Mouse (Mus musculus) inflammation-experienced regulatory T-cells (primary cell): ENCODE results near the gene Cmtm5. TPM values are rescaled to one million over a fixed set of nuclear protein-coding genes. Genes with fewer than 3 reads are reported as not detected.

Source experiments
- polyA plus RNA-seq, 2 experiments: library from polyadenylated mRNA; unstranded; fragments of 100-300 nt; shearing (Covaris generic); gene quantifications; one replicate each; pipeline ENCODE4 v1.2.1; 2017

Gene Cmtm5
- 10 to 100 TPM in 1 of 2 experiments, under 1 TPM in 1; 0.39 to 10.2 TPM for polyA plus RNA-seq

GRCm38 (mm10) chr14:54935904-54936830 is at the start of gene Cmtm5:
TSS of gene Cmtm5 (plus strand) at chr14:54936261.

GRCm38 (mm10) chr14:54892200-54892599 is 43.9 kb upstream of the Cmtm5 start, which contains the start of gene Pabpn1:
TSS of gene Pabpn1 (plus strand) at chr14:54892500.

GRCm38 (mm10) chr14:54912886-54913285 is 23.2 kb upstream of the Cmtm5 start, which contains the start of gene Slc22a17:
TSS of gene Slc22a17 (minus strand) at chr14:54913132.

GRCm38 (mm10) chr14:54925349-54926342 is 10.4 kb upstream of the Cmtm5 start, which contains the start of gene Efs:
TSS of gene Efs (minus strand) at chr14:54926126.

GRCm38 (mm10) chr14:54932645-54933150 is 3.4 kb upstream of the Cmtm5 start, which contains the start of gene Il25:
TSS of gene Il25 (plus strand) at chr14:54932695.

GRCm38 (mm10) chr14:54966320-54966977 is 30.4 kb downstream of the Cmtm5 start, which contains the start of gene Myh6:
TSS of gene Myh6 (minus strand) at chr14:54966927.

GRCm38 (mm10) chr14:54976633-54977032 is 40.6 kb downstream of the Cmtm5 start, which contains the start of gene Gm17428:
TSS of gene Gm17428 (plus strand) at chr14:54976933.

Other genes with a start within 250 kb of the Cmtm5 start
- gene Acin1, start 249.3 kb upstream of the Cmtm5 start, polyA plus RNA-seq, result 10 to 100 TPM; 70.4 to 93.8 TPM
- gene Gm29776, start 237.4 kb upstream of the Cmtm5 start, polyA plus RNA-seq, result 1 to 10 TPM in 1 of 2 experiments, under 1 TPM in 1; 0.06 to 2.6 TPM
- gene Cebpe, start 224.1 kb upstream of the Cmtm5 start, polyA plus RNA-seq, result not detected
- gene Slc7a8, start 154.3 kb upstream of the Cmtm5 start, polyA plus RNA-seq, result under 1 TPM; 0.14 to 0.76 TPM
- gene Rnf212b, start 122.1 kb upstream of the Cmtm5 start, polyA plus RNA-seq, result not detected
- gene Homez, start 65.3 kb upstream of the Cmtm5 start, polyA plus RNA-seq, result 10 to 100 TPM; 13.5 to 15.9 TPM
- 1 to 10 TPM; 2.2 to 4.4 TPM for gene Ppp1r3e, start 58.7 kb upstream of the Cmtm5 start, polyA plus RNA-seq
- gene Bcl2l2, start 52.9 kb upstream of the Cmtm5 start, polyA plus RNA-seq, result 1 to 10 TPM in 1 of 2 experiments, under 1 TPM in 1; 0.54 to 1.4 TPM
- gene Gm20521, start 52.8 kb upstream of the Cmtm5 start, polyA plus RNA-seq, result not detected
- gene Pabpn1, start 43.8 kb upstream of the Cmtm5 start, polyA plus RNA-seq, result 100 to 1,000 TPM; 192 TPM
- 1 to 10 TPM; 1.8 to 8.8 TPM for gene Slc22a17, start 23.1 kb upstream of the Cmtm5 start, polyA plus RNA-seq
- gene Efs, start 10.1 kb upstream of the Cmtm5 start, polyA plus RNA-seq, result under 1 TPM; 0.35 to 0.92 TPM
- gene Il25, start 3.6 kb upstream of the Cmtm5 start, polyA plus RNA-seq, result under 1 TPM; 0.19 to 0.71 TPM
- 1 to 10 TPM in 1 of 2 experiments, under 1 TPM in 1; 0.05 to 1.4 TPM for gene Myh6, start 30.7 kb downstream of the Cmtm5 start, polyA plus RNA-seq
- not detected for gene Gm17428, start 40.7 kb downstream of the Cmtm5 start, polyA plus RNA-seq
- 1 to 10 TPM in 1 of 2 experiments, under 1 TPM in 1; 0.39 to 1.8 TPM for gene Myh7, start 58.4 kb downstream of the Cmtm5 start, polyA plus RNA-seq
- gene Ngdn, start 79.2 kb downstream of the Cmtm5 start, polyA plus RNA-seq, result 100 to 1,000 TPM; 124 to 159 TPM
- 1 to 10 TPM; 5.9 to 8.6 TPM for gene Zfhx2, start 156.1 kb downstream of the Cmtm5 start, polyA plus RNA-seq
- gene Thtpa, start 158.5 kb downstream of the Cmtm5 start, polyA plus RNA-seq, result 10 to 100 TPM; 11.8 to 12.9 TPM
- 100 to 1,000 TPM; 146 to 159 TPM for gene Ap1g2, start 170.3 kb downstream of the Cmtm5 start, polyA plus RNA-seq
- gene Jph4, start 180.7 kb downstream of the Cmtm5 start, polyA plus RNA-seq, result 1 to 10 TPM in 1 of 2 experiments, under 1 TPM in 1; 0.14 to 2.3 TPM